Mouse (Mus musculus): ENCODE results near the gene Nup93. TPM values are rescaled to one million over a fixed set of nuclear protein-coding genes. Genes with fewer than 3 reads are reported as not detected.

Nup93 gene
- polyA plus RNA-seq, 1 experiment from 2014 or later, result 114 TPM

DNA sequence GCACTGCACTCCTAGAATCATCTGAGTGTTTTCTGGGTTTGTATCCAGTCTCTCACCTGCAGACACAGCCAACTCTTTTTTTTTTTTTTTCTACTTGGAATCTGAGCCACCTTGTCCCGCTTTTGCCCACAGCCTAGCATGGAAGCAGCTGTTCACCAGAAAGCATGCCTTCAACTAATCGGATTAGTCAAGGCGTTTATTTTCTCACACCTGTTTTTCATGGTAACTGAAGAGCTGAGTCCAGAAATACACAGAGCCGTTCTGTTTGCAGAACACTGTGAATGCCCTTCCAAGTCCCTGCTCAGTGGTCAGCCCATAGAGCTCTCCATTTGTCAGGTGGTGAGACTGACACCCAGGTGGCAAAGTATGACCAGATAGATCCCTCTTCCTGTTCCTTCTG is 107.7 kb downstream of the Nup93 start:
- H3K27me3 ChIP-seq, result peaks cover 20% of the 10 kb centered on the region
- H3K4me1 ChIP-seq (replicated peaks), result no peaks in the 10 kb centered on the region
- WGBS, result 19% methylated on average over 4 of the region's 4 CpGs
- H3K9me3 ChIP-seq, result no peaks in the 10 kb centered on the region
- H3K36me3 ChIP-seq, result no peaks in the 10 kb centered on the region
- no peak overlapping the region for H3K4me3 ChIP-seq (replicated peaks)
- no peak overlapping the region for H3K27ac ChIP-seq
- H3K9ac ChIP-seq (replicated peaks), result no peak overlapping the region
- H3K4me2 ChIP-seq, result no peak overlapping the region
- peak; percentile 53 for ATAC-seq (ENCODE audit: insufficient number of reproducible peaks, insufficient read depth, low FRiP score, low TSS enrichment, low read depth)

DNA sequence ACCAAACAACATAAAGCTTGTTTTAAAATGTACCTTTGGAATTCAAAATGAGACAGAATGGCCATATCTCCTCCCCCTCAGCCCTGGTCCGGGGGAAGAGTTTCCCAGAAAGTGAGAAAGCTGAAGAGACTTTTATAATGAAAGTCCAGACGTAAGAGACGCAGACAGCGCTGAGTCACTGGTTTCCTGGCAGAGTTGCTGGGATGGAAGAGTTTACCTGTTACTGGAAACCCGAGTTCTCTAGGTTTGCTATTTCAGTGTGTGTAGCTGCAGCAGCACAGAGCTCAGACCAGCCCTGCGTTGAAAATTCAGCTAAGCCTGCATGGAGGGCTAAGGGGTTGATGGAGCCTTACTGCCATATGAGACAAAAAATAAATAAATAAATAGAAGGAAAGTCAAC is 108.7 kb downstream of the Nup93 start:
- Histone ChIP-seq H3K9me3 (no peaks in the 10 kb centered on the region), H3K4me3 (replicated peaks) (no peak overlapping the region), H3K27ac (no peak overlapping the region), H3K4me2 (no peak overlapping the region), H3K27me3 (peaks cover 20% of the 10 kb centered on the region), H3K9ac (replicated peaks) (no peak overlapping the region), H3K4me1 (replicated peaks) (no peaks in the 10 kb centered on the region), H3K36me3 (no peaks in the 10 kb centered on the region)
- 80% methylated on average over 6 of the region's 6 CpGs for WGBS
- no peak for ATAC-seq (ENCODE audit: insufficient number of reproducible peaks, insufficient read depth, low FRiP score, low TSS enrichment, low read depth)

DNA sequence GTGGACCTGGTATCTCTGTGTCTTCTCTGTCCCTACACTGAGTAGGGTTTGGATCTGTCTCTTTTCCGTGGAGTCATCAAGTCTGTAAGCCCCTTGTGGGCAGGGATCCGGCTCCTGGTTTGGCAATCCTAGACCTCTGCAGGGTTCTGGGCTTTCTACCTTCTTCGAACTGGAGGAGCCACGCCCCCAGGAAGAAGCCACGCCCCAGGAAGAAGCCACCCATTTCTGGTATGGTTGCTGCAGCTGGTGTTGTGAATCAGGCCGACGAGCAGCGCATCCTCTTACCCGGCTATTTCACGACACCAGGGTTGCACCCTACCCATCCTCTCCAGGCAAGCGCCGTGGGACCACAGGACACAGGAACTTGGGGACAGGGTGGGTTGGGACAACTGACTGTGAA is 109.7 kb downstream of the Nup93 start:
- WGBS, result 50% methylated on average over 12 of the region's 12 CpGs

DNA sequence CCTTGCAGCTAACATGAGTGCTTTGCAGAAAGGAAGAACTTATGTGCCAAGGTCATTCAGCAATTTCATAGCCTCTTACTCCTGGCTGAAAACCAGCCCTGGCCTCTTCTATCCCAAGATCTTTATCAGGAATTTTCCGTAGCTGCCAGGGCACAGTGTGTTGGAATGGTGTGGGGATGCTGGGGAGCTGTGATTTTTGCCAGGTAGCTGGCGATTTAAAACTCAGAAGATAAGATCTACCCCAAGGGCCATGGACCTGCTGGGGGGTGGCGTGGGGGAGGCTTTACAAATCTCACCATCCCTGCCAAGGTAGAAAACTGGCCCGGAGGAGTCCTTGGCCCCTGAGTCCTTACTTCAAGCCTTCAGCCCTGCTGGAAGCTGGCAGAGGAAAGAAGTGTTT is 111.7 kb downstream of the Nup93 start:
- Histone ChIP-seq H3K36me3 (no peaks in the 10 kb centered on the region), H3K27me3 (peaks cover 22% of the 10 kb centered on the region), H3K9ac (replicated peaks) (no peak overlapping the region), H3K4me3 (replicated peaks) (no peak overlapping the region), H3K9me3 (no peaks in the 10 kb centered on the region), H3K4me2 (no peak overlapping the region), H3K27ac (no peak overlapping the region), H3K4me1 (replicated peaks) (no peaks in the 10 kb centered on the region)
- 72% methylated on average over 4 of the region's 4 CpGs for WGBS
- no peak for ATAC-seq (ENCODE audit: insufficient number of reproducible peaks, insufficient read depth, low FRiP score, low TSS enrichment, low read depth)

More for the DNA sequence above, 109.7 kb downstream of the Nup93 start:
- ATAC-seq (ENCODE audit: insufficient number of reproducible peaks, insufficient read depth, low FRiP score, low TSS enrichment, low read depth), result no peak
- Histone ChIP-seq H3K27me3 (peaks cover 20% of the 10 kb centered on the region), H3K4me3 (replicated peaks) (no peak overlapping the region), H3K4me2 (no peak overlapping the region), H3K36me3 (no peaks in the 10 kb centered on the region), H3K9me3 (no peaks in the 10 kb centered on the region), H3K9ac (replicated peaks) (no peak overlapping the region), H3K4me1 (replicated peaks) (no peaks in the 10 kb centered on the region), H3K27ac (no peak overlapping the region)

DNA sequence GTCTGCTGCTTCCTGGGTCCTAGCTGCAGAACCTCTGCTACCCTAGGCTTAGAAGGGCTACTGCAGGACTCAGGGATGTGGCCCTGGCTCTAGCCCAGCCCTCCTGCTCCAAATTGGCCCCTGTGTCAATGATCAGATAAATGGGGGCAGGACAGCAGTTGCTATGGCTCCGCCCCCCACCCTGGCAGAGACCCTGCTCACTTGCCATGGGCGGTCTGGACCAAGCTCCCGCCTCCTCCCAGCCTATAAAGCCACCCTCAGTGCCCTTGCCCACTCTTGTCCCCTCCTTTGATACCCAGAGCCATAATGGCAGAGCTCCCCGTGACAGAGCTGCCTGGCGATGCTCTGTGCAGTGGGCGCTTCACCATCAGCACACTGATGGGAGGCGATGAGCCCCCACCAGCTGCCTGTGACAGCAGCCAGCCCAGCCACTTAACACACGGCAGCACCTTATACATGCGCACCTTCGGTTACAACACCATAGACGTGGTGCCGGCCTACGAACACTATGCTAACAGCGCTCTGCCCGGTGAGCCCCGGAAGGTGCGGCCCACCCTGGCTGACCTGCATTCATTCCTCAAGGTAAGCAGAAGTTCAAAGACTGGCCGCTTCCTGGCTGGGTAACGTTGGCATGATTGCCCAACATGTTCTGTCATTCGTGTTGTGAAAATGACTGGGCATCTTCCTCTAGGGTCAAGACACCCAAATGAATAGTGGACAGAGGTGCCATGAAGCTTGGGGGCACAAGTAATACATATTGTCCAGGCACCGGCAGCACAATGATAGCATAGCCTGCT is 114.8 kb downstream of the Nup93 start, which contains the start of gene Slc12a3:
TSS of gene Slc12a3 (plus strand) at position 270 of the 797 bp plus-strand sequence.
- WGBS, result 79% methylated on average over 21 of the region's 21 CpGs
- Histone ChIP-seq H3K27ac (no peak within 1 kb of the TSS), H3K36me3 (no peaks in the 10 kb centered on the region), H3K4me1 (replicated peaks) (no peaks in the 10 kb centered on the region), H3K4me2 (no peak within 1 kb of the TSS), H3K27me3 (peaks cover 24% of the 10 kb centered on the region), H3K4me3 (replicated peaks) (no peak within 1 kb of the TSS), H3K9ac (replicated peaks) (no peak within 1 kb of the TSS), H3K9me3 (no peaks in the 10 kb centered on the region)
- ATAC-seq (ENCODE audit: insufficient number of reproducible peaks, insufficient read depth, low FRiP score, low TSS enrichment, low read depth), result no peak

DNA sequence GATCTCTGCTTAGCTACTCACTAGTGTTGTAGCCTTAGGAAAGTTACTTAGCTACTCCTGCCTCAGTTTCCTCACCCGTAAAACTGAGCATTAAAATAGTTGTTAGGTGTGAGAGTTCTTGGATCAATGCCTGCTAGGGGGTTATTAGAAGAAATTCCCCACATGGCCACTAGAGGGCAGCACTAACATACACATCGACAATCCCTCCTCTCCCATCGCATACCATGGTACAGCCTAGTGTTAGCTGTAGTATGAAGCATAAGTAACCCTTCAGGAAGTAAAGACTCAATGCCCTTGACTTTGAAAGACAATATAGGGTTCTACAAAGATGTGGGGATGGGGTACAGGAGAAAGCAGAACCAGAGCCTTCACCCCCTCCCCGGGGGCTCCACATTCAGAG is 116.4 kb downstream of the Nup93 start:
- no peak overlapping the region for H3K4me3 ChIP-seq (replicated peaks)
- no peaks in the 10 kb centered on the region for H3K36me3 ChIP-seq
- H3K27ac ChIP-seq, result no peak overlapping the region
- peaks cover 12% of the 10 kb centered on the region; the same call in 1 of the 2 replicates for H3K27me3 ChIP-seq
- H3K4me1 ChIP-seq (replicated peaks), result no peaks in the 10 kb centered on the region
- H3K9me3 ChIP-seq, result no peaks in the 10 kb centered on the region
- 32% methylated on average over 4 of the region's 4 CpGs for WGBS
- no peak overlapping the region for H3K4me2 ChIP-seq
- ATAC-seq (ENCODE audit: insufficient number of reproducible peaks, insufficient read depth, low FRiP score, low TSS enrichment, low read depth), result no peak
- no peak overlapping the region for H3K9ac ChIP-seq (replicated peaks)

DNA sequence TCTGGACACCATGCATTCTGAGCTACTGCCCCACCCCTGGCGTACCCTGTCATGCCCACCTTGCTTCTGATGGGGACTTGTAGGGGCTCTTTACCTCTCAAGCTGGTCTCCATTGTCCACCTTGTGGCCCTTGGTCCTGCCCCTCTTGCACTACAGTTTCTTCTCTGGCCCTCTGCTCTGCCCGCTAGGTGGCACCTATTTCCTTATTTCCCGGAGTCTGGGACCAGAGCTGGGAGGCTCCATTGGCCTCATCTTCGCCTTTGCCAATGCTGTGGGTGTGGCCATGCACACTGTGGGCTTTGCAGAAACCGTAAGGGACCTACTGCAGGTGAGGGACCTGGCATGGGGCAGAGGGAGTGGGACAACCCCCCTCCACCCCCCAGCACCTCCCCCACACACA is 119.0 kb downstream of the Nup93 start:
- H3K36me3 ChIP-seq, result no peaks in the 10 kb centered on the region
- no peak overlapping the region for H3K9ac ChIP-seq (replicated peaks)
- no peaks in the 10 kb centered on the region for H3K4me1 ChIP-seq (replicated peaks)
- no peak overlapping the region for H3K4me3 ChIP-seq (replicated peaks)
- H3K9me3 ChIP-seq, result no peaks in the 10 kb centered on the region
- H3K27me3 ChIP-seq, result peaks cover 12% of the 10 kb centered on the region; the same call in 1 of the 2 replicates
- 59% methylated on average over 5 of the region's 5 CpGs for WGBS
- H3K4me2 ChIP-seq, result no peak overlapping the region
- H3K27ac ChIP-seq, result no peak overlapping the region
- no peak for ATAC-seq (ENCODE audit: insufficient number of reproducible peaks, insufficient read depth, low FRiP score, low TSS enrichment, low read depth)

DNA sequence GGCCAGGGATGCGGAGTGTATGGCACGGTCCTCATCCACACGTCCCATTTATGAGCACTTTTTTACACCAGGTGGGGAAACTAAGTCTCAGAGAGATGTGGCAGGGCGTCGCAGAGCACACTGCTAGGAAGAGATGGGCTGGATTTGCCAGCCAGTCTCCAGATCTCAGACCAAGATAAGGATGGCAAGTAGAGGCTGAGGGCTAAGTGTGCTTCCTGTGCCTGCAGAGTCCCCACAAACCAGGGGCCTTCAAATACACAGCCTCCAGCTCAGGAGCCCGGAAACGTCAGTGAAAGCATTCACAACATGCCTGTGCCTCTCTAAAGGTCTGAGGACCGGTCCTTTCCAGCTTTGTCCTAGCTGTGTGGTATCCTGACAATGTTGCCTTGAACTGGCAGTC is 123.2 kb downstream of the Nup93 start:
- Histone ChIP-seq H3K27ac (no peak overlapping the region), H3K4me3 (replicated peaks) (no peak overlapping the region), H3K36me3 (no peaks in the 10 kb centered on the region), H3K4me2 (no peak overlapping the region), H3K9me3 (no peaks in the 10 kb centered on the region), H3K4me1 (replicated peaks) (no peaks in the 10 kb centered on the region), H3K27me3 (no peaks in the 10 kb centered on the region), H3K9ac (replicated peaks) (no peak overlapping the region)
- WGBS, result 81% methylated on average over 8 of the region's 8 CpGs
- ATAC-seq (ENCODE audit: insufficient number of reproducible peaks, insufficient read depth, low FRiP score, low TSS enrichment, low read depth), result no peak

DNA sequence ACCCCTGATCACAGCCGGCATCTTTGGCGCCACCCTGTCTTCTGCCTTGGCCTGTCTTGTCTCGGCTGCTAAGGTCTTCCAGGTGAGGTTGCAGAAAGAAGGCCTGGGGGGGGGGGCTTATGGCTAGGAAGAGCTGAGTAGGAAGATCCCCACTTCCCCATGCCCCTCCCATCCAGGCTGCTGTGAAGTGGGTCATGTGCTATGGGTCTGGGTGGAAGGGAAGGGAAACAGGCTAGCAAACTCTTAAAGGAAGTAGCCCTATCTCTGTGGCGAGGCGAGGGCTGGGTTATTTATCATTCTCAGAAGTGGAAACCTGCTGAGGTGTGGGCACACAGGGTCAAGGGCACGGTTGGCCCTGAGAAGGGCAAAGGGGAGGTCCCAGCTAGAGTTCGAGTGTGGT is 126.4 kb downstream of the Nup93 start:
- WGBS, result 85% methylated on average over 7 of the region's 7 CpGs
- Histone ChIP-seq H3K4me1 (replicated peaks) (no peaks in the 10 kb centered on the region), H3K27me3 (no peaks in the 10 kb centered on the region), H3K9ac (replicated peaks) (no peak overlapping the region), H3K4me3 (replicated peaks) (no peak overlapping the region), H3K9me3 (no peaks in the 10 kb centered on the region), H3K4me2 (no peak overlapping the region), H3K36me3 (no peaks in the 10 kb centered on the region), H3K27ac (no peak overlapping the region)
- no peak for ATAC-seq (ENCODE audit: insufficient number of reproducible peaks, insufficient read depth, low FRiP score, low TSS enrichment, low read depth)

DNA sequence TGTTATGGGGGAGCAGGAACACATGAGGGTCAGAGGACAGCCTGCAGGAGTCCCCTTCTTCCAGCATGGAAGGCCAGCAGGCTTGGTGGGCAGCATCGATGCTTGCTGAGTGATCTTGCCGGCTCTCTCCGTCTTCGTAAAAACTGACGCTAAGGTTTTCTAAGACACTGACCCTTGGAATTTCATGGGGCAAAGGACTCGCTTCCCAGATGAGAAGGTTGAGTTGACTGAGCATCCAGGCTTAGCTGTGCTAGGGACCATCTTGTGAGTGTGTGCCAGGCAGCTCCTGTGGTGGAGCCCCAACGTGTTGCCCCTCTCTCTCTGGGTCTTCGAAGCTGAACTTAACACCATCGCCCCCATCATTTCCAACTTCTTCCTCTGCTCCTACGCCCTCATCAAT is 128.3 kb downstream of the Nup93 start:
- no peaks in the 10 kb centered on the region for H3K36me3 ChIP-seq
- no peak overlapping the region for H3K9ac ChIP-seq (replicated peaks)
- no peak overlapping the region for H3K4me3 ChIP-seq (replicated peaks)
- H3K27me3 ChIP-seq, result no peaks in the 10 kb centered on the region
- no peak overlapping the region for H3K4me2 ChIP-seq
- no peak for ATAC-seq (ENCODE audit: insufficient number of reproducible peaks, insufficient read depth, low FRiP score, low TSS enrichment, low read depth)
- no peaks in the 10 kb centered on the region for H3K4me1 ChIP-seq (replicated peaks)
- H3K9me3 ChIP-seq, result no peaks in the 10 kb centered on the region
- 91% methylated on average over 10 of the region's 10 CpGs for WGBS
- no peak overlapping the region for H3K27ac ChIP-seq

DNA sequence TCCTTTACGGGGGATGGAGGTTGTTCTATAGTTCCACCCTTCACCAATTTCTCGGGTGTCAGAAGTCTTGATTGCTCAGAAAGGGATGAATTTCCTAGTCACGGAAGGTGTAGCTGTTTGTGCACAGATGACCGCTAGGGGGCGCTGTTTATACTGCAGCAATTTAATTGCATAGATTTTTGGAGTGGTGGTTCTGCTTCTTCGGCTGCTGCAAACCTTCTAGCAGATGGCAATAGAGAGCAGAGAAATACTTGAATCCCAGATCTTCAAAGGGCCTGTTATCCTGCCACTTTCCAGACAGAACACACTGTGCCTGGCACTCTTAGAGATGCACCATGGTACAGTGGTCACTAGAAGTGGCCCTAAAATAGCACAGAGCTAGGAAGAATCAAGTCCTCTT is 128.9 kb downstream of the Nup93 start:
- Histone ChIP-seq H3K36me3 (no peaks in the 10 kb centered on the region), H3K4me2 (no peak overlapping the region), H3K9me3 (no peaks in the 10 kb centered on the region), H3K9ac (replicated peaks) (no peak overlapping the region), H3K27ac (no peak overlapping the region), H3K4me1 (replicated peaks) (no peaks in the 10 kb centered on the region), H3K27me3 (no peaks in the 10 kb centered on the region), H3K4me3 (replicated peaks) (no peak overlapping the region)
- WGBS, result 10% methylated on average over 6 of the region's 6 CpGs
- no peak for ATAC-seq (ENCODE audit: insufficient number of reproducible peaks, insufficient read depth, low FRiP score, low TSS enrichment, low read depth)

DNA sequence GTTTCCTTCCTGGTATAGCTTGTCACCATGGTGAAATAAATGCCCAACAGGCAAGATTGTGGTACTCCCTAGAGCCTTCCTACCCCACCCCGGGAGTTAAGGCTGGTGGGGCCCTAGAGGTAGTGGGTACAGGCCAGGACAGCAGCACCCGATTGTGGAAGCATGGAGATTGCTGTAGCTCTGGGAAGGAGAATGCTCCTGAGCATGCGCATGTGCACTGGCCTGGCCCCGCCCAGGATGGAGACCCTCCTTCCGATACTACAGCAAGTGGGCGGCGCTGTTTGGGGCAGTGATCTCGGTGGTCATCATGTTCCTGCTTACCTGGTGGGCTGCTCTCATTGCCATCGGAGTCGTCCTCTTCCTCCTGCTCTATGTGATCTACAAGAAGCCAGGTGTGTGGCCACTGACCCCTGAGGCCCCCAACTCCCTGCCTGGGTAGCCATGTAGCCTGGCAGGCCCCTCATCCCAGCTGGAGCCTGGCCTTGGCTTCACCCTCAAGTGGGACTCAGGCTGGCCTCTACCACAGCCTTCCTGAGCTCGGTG is 129.5 kb downstream of the Nup93 start:
- Histone ChIP-seq H3K27ac (no peak overlapping the region), H3K4me3 (replicated peaks) (no peak overlapping the region), H3K36me3 (no peaks in the 10 kb centered on the region), H3K9ac (replicated peaks) (no peak overlapping the region), H3K4me2 (no peak overlapping the region), H3K9me3 (no peaks in the 10 kb centered on the region), H3K4me1 (replicated peaks) (no peaks in the 10 kb centered on the region), H3K27me3 (no peaks in the 10 kb centered on the region)
- no peak for ATAC-seq (ENCODE audit: insufficient number of reproducible peaks, insufficient read depth, low FRiP score, low TSS enrichment, low read depth)
- WGBS, result 85% methylated on average over 11 of the region's 11 CpGs
